Mouse (Mus musculus) heart, embryonic 16.5 days (tissue): Measurements from ENCODE around the gene Ccdc83. TPM values are rescaled to one million over a fixed set of nuclear protein-coding genes. Genes with fewer than 3 reads are reported as not detected.

Experiments
- ATAC-seq: fragments of 200-750 bp; cut with Nextera tagmentation; replicated peaks from 2 replicates; pipeline ENCODE4 v1.8.0; 2017; ENCODE audit warnings: moderate number of reproducible peaks; ENCODE audit not compliant: insufficient read depth, low FRiP score; ENCODE audit errors: extremely low read depth
- H3K27ac ChIP-seq: fragments of 300-500 bp; sonication (generic); 2 replicates; pipeline ENCODE4 v1.5.1; 2014; ENCODE audit warnings: mild to moderate bottlenecking, low read length, control low read depth, moderate library complexity
- H3K27me3 ChIP-seq: fragments of 300-500 bp; sonication (generic); 2 replicates; pipeline ENCODE4 v1.6.1; 2014; ENCODE audit warnings: low read length, mixed read lengths; ENCODE audit not compliant: control insufficient read depth, insufficient read depth
- H3K36me3 ChIP-seq: fragments of 300-500 bp; sonication (generic); 2 replicates; pipeline ENCODE4 v1.6.1; 2014; ENCODE audit not compliant: control insufficient read depth, insufficient read depth
- H3K4me1 ChIP-seq: fragments of 300-500 bp; sonication (generic); 2 replicates; pipeline ENCODE4 v1.6.1; 2014; ENCODE audit warnings: low read length, mixed read lengths; ENCODE audit not compliant: control insufficient read depth, insufficient read depth
- H3K4me2 ChIP-seq: fragments of 300-500 bp; sonication (generic); 2 replicates; pipeline ENCODE4 v1.6.1; 2014; ENCODE audit warnings: low read depth, mild to moderate bottlenecking, control low read depth, low read length
- H3K4me3 ChIP-seq: fragments of 300-500 bp; sonication (generic); 2 replicates; pipeline ENCODE4 v1.5.1; 2014; ENCODE audit warnings: mild to moderate bottlenecking, control low read depth, low read length
- H3K9ac ChIP-seq: fragments of 300-500 bp; sonication (generic); 2 replicates; pipeline ENCODE4 v1.6.1; 2014; ENCODE audit warnings: low read length, control low read depth
- H3K9me3 ChIP-seq: fragments of 300-500 bp; sonication (generic); replicated peaks from 2 replicates; pipeline ENCODE4 v1.6.1; 2016; ENCODE audit warnings: low read length; ENCODE audit not compliant: control insufficient read depth
- WGBS: fragments of 180-500 bp; shearing (Covaris S2); extraction: QIAGEN DNeasy Blood & Tissue Kit; methylation state at CpG from one replicate; pipeline ENCODE4 v1.1.7; 2014; 5-methylcytosine and 5-hydroxymethylcytosine counted together
- polyA plus RNA-seq: library from polyadenylated mRNA; unstranded; fragments of >200 nt; fragmentation: Nextera tagmentation; extraction: Ambion mirVana; gene quantifications from 2 replicates; pipeline ENCODE4 v1.2.1, GENCODE M21; 2015

The Ccdc83 gene
- polyA plus RNA-seq, 1 experiment from 2014 or later = not detected

DNA sequence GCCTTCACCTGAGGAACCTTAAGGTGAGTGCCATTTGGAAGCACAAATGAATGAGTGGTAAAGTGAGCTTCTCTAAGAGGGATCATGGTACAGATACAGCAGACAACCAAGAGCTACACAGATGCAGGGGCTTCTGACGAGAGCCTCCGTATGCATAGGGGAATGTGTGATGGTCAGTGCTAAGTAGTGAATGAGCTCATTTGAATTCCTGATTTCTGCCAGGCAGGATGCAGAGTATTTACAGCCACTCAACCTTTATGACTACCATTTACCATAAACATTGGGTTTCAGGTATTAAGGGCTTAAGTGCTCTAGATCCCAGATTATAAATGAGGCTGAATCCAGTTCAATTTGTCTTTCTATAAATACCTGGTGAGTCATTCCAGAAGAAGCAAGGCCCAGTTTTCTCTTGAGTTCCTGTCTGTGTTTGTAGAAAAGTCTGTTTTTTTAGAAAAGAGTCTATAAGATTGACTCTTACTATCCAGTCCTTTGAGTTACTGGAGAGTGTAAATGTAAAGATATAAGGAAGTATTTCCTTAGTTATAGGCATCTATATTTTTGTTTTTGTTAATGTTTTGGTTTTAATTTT lies 63.6 kb downstream of the Ccdc83 start:
- no peak overlapping the region for H3K9ac ChIP-seq
- no peaks in the 10 kb centered on the region for H3K27me3 ChIP-seq
- ATAC-seq = no peak
- H3K36me3 ChIP-seq = peaks cover 24% of the 10 kb centered on the region
- no peak overlapping the region for H3K4me3 ChIP-seq
- H3K4me2 ChIP-seq = no peak overlapping the region
- WGBS = 62% methylated on average over 2 of the region's 2 CpGs
- no peaks in the 10 kb centered on the region for H3K9me3 ChIP-seq
- H3K27ac ChIP-seq = no peak overlapping the region
- H3K4me1 ChIP-seq = peaks cover 10% of the 10 kb centered on the region

DNA sequence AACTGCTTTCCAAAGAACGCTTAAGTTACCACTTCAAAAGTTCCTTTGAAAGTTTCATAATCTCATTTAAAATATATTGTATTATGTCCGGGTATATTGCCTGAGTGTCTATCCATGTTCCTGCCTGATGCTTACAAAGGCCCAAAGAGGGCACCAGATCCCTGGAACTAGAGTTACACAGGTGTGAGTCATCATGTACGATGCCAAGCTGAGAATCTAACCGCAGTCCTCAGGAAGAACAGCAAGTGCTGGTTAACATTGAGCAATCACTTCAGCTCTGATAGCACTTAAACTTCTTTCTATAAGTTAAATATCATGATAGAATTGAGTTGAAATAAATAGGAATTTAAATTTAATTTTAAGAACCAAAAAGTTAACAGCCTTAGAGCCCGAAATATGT lies 65.3 kb downstream of the Ccdc83 start:
- no peak overlapping the region for H3K4me3 ChIP-seq
- no peak for ATAC-seq
- H3K4me1 ChIP-seq = peaks cover 10% of the 10 kb centered on the region
- whole genome bisulfite sequencing = 89% methylated on average over 5 of the region's 5 CpGs
- H3K9me3 ChIP-seq = no peaks in the 10 kb centered on the region
- H3K4me2 ChIP-seq = no peak overlapping the region
- no peak overlapping the region for H3K9ac ChIP-seq
- H3K27ac ChIP-seq = no peak overlapping the region
- H3K36me3 ChIP-seq = peaks cover 30% of the 10 kb centered on the region
- H3K27me3 ChIP-seq = no peaks in the 10 kb centered on the region

DNA sequence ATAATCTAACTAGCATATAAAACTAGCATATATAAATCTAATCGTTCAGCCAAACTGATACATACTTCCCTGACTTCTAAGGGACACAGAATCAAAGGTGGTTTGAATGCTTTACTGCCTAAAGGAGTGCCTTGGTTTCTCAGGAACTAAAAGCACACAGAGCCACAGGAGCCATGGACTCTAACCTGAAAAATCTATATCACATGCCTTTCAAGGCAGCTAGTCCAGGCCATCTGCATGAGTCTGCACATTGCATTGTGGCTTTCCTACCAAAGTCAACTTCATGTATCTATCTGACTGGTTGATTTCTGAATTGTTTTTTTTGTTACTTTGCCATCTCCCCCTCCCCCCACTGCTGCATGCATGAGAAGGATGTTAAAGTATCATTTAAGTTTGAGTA lies 84.9 kb downstream of the Ccdc83 start:
- Histone ChIP-seq H3K27ac (no peak overlapping the region), H3K36me3 (peaks cover 43% of the 10 kb centered on the region)

DNA sequence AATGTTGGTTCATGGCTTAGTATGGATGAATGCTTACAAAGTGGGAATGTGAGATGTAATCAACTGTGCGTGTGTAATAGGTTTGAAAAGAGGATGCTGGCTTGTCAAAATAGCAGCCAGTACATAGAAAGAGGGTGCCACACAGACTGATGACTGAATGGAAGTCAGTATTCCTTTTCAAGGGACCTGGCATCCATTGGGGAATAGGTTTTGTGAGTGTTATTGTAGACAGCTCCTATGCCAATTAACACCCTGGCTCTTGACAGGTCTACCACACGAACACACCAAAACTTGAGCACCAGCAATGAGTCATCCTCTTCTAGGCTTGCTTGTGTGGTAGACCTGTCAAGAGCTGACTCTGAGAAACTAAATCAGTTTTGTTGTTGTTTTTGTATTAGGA lies 90.0 kb downstream of the Ccdc83 start:
- ATAC-seq = no peak
- no peaks in the 10 kb centered on the region for H3K27me3 ChIP-seq
- no peaks in the 10 kb centered on the region for H3K4me1 ChIP-seq
- no peak overlapping the region for H3K27ac ChIP-seq
- peaks cover 42% of the 10 kb centered on the region for H3K36me3 ChIP-seq
- no peak overlapping the region for H3K9ac ChIP-seq
- H3K4me3 ChIP-seq = no peak overlapping the region
- no peak overlapping the region for H3K4me2 ChIP-seq
- H3K9me3 ChIP-seq = no peaks in the 10 kb centered on the region
- 68% methylated on average over 2 of the region's 2 CpGs for WGBS

More for the DNA sequence above, 84.9 kb downstream of the Ccdc83 start:
- Histone ChIP-seq H3K27me3 (no peaks in the 10 kb centered on the region), H3K4me1 (no peaks in the 10 kb centered on the region), H3K9me3 (no peaks in the 10 kb centered on the region), H3K4me3 (no peak overlapping the region), H3K4me2 (no peak overlapping the region), H3K9ac (no peak overlapping the region)
- 91% methylated on average over 1 of the region's 1 CpGs for WGBS
- no peak for ATAC-seq

Other genes with a start within 250 kb of the Ccdc83 start
- 26.9 and 27.5 TPM in 2 replicates for gene Picalm, start 135.6 kb downstream of the Ccdc83 start, polyA plus RNA-seq
- gene Sytl2, start 36.5 kb upstream of the Ccdc83 start, polyA plus RNA-seq = 7.7 and 7.8 TPM in 2 replicates
- 0.62 and 0.79 TPM in 2 replicates for gene Ccdc89, start 160.8 kb upstream of the Ccdc83 start, polyA plus RNA-seq
- gene Crebzf, start 177.0 kb upstream of the Ccdc83 start, polyA plus RNA-seq = 14.4 and 15.5 TPM in 2 replicates
- 122 and 124 TPM in 2 replicates for gene Tmem126a, start 191.5 kb upstream of the Ccdc83 start, polyA plus RNA-seq
- 33.3 and 35.2 TPM in 2 replicates for gene Tmem126b, start 210.2 kb upstream of the Ccdc83 start, polyA plus RNA-seq
- gene Dlg2, start 210.9 kb upstream of the Ccdc83 start, polyA plus RNA-seq = 5.7 and 7.7 TPM in 2 replicates